Mouse (Mus musculus): ENCODE data around the gene Wfs1. TPM values are rescaled to one million over a fixed set of nuclear protein-coding genes. Genes with fewer than 3 reads are reported as not detected.

Wfs1 gene
- polyA plus RNA-seq, 1 experiment from 2014 or later: 10.7 TPM

Other genes with a start within 250 kb of the Wfs1 start
- gene Bloc1s4, start 240.6 kb downstream of the Wfs1 start, polyA plus RNA-seq (2015; fragmentation: Nextera tagmentation; extraction: Ambion mirVana): 26.0 and 31.4 TPM in 2 replicates
- 284 and 308 TPM in 2 replicates for gene Mrfap1, start 192.4 kb downstream of the Wfs1 start, polyA plus RNA-seq (2015; fragmentation: Nextera tagmentation; extraction: Ambion mirVana)
- gene Man2b2, start 158.6 kb downstream of the Wfs1 start, polyA plus RNA-seq (2015; fragmentation: Nextera tagmentation; extraction: Ambion mirVana): 7.2 and 7.3 TPM in 2 replicates
- 34.2 and 38.3 TPM in 2 replicates for gene Ppp2r2c, start 120.7 kb downstream of the Wfs1 start, polyA plus RNA-seq (2015; fragmentation: Nextera tagmentation; extraction: Ambion mirVana)
- gene Gm1043, start 96.2 kb upstream of the Wfs1 start, polyA plus RNA-seq (2015; fragmentation: Nextera tagmentation; extraction: Ambion mirVana): 2.6 and 4.3 TPM in 2 replicates

All from forebrain, embryonic 16.5 days (tissue).